Mouse (Mus musculus): ENCODE data around the gene Ntm. TPM values are rescaled to one million over a fixed set of nuclear protein-coding genes. Genes with fewer than 3 reads are reported as not detected.

Gene Ntm
- polyA plus RNA-seq, 1 experiment from 2014 or later = 61.4 TPM

GRCm38 (mm10) chr9:29594537-29595294 lies 368.2 kb downstream of the Ntm start:
- Histone ChIP-seq H3K36me3 (ENCODE audit: poor library complexity, severe bottlenecking) (no peaks in the 10 kb centered on the region), H3K4me1 (peaks cover 5% of the 10 kb centered on the region; the same call in 1 of the 2 replicates), H3K9me3 (replicated peaks) (no peaks in the 10 kb centered on the region), H3K9ac (no peak overlapping the region), H3K4me3 (no peak overlapping the region), H3K4me2 (no peak overlapping the region), H3K27me3 (0 out of 2 replicates have a peak, but pooled peaks cover 3% of the 10 kb centered on the region), H3K27ac (no peak overlapping the region)
- 76% methylated on average over 21 of the region's 21 CpGs for WGBS
- ATAC-seq = no peak

- WGBS = 42% methylated on average over 5 of the region's 5 CpGs
- Histone ChIP-seq H3K27ac (no peak overlapping the region), H3K9ac (no peak overlapping the region), H3K4me2 (no peak overlapping the region), H3K36me3 (ENCODE audit: poor library complexity, severe bottlenecking) (no peaks in the 10 kb centered on the region), H3K4me1 (0 out of 2 replicates have a peak, but pooled peaks cover 5% of the 10 kb centered on the region), H3K27me3 (0 out of 2 replicates have a peak, but pooled peaks cover 3% of the 10 kb centered on the region), H3K4me3 (no peak overlapping the region), H3K9me3 (replicated peaks) (no peaks in the 10 kb centered on the region)
- 0 out of 2 replicates have a peak, but pooled peaks have one; percentile 48 for ATAC-seq
Observed at GRCm38 (mm10) chr9:29587376-29587775, 375.6 kb downstream of the Ntm start.

- no peaks in the 10 kb centered on the region for H3K36me3 ChIP-seq (ENCODE audit: poor library complexity, severe bottlenecking)
- 86% methylated on average over 10 of the region's 10 CpGs for WGBS
Observed at GRCm38 (mm10) chr9:29586381-29586770, 376.6 kb downstream of the Ntm start.

GRCm38 (mm10) chr9:29585746-29586380 lies 377.1 kb downstream of the Ntm start:
- no peak overlapping the region for H3K4me3 ChIP-seq
- no peak for ATAC-seq
- no peaks in the 10 kb centered on the region for H3K36me3 ChIP-seq (ENCODE audit: poor library complexity, severe bottlenecking)
- no peaks in the 10 kb centered on the region for H3K9me3 ChIP-seq (replicated peaks)
- no peak overlapping the region for H3K27ac ChIP-seq
- 0 out of 2 replicates have a peak, but pooled peaks cover 2% of the 10 kb centered on the region for H3K27me3 ChIP-seq
- H3K9ac ChIP-seq = no peak overlapping the region
- WGBS = 57% methylated on average over 8 of the region's 8 CpGs
- 0 out of 2 replicates have a peak, but pooled peaks cover 6% of the 10 kb centered on the region for H3K4me1 ChIP-seq
- no peak overlapping the region for H3K4me2 ChIP-seq

More at GRCm38 (mm10) chr9:29586381-29586770, 376.6 kb downstream of the Ntm start:
- H3K9me3 ChIP-seq (replicated peaks) = no peaks in the 10 kb centered on the region
- no peak overlapping the region for H3K4me3 ChIP-seq
- H3K4me2 ChIP-seq = no peak overlapping the region
- no peak overlapping the region for H3K27ac ChIP-seq
- 0 out of 2 replicates have a peak, but pooled peaks cover 5% of the 10 kb centered on the region for H3K4me1 ChIP-seq
- 0 out of 2 replicates have a peak, but pooled peaks cover 3% of the 10 kb centered on the region for H3K27me3 ChIP-seq
- no peak overlapping the region for H3K9ac ChIP-seq
- no peak for ATAC-seq

- ATAC-seq = no peak
- H3K27ac ChIP-seq = no peak overlapping the region
- no peak overlapping the region for H3K9ac ChIP-seq
- 0 out of 2 replicates have a peak, but pooled peaks cover 3% of the 10 kb centered on the region for H3K4me1 ChIP-seq
- no peak overlapping the region for H3K4me2 ChIP-seq
- no peak overlapping the region for H3K4me3 ChIP-seq
- no peaks in the 10 kb centered on the region for H3K27me3 ChIP-seq
- H3K36me3 ChIP-seq (ENCODE audit: poor library complexity, severe bottlenecking) = no peaks in the 10 kb centered on the region
- WGBS = 80% methylated on average over 11 of the region's 11 CpGs
- H3K9me3 ChIP-seq (replicated peaks) = no peaks in the 10 kb centered on the region
Observed at GRCm38 (mm10) chr9:29578226-29578625, 384.7 kb downstream of the Ntm start.

- no peak for ATAC-seq
- 27% methylated on average over 4 of the region's 4 CpGs for WGBS
- no peaks in the 10 kb centered on the region for H3K36me3 ChIP-seq (ENCODE audit: poor library complexity, severe bottlenecking)
- H3K27me3 ChIP-seq = no peaks in the 10 kb centered on the region
- H3K4me3 ChIP-seq = no peak overlapping the region
- H3K9ac ChIP-seq = no peak overlapping the region
- H3K9me3 ChIP-seq (replicated peaks) = no peaks in the 10 kb centered on the region
- H3K27ac ChIP-seq = no peak overlapping the region
- H3K4me2 ChIP-seq = no peak overlapping the region
- 0 out of 2 replicates have a peak, but pooled peaks cover 3% of the 10 kb centered on the region for H3K4me1 ChIP-seq
Observed at GRCm38 (mm10) chr9:29576051-29576533, 386.8 kb downstream of the Ntm start.

GRCm38 (mm10) chr9:29574548-29574947 lies 388.4 kb downstream of the Ntm start:
- no peak for ATAC-seq
- Histone ChIP-seq H3K4me2 (no peak overlapping the region), H3K4me1 (no peaks in the 10 kb centered on the region), H3K27me3 (no peaks in the 10 kb centered on the region), H3K9ac (no peak overlapping the region), H3K27ac (no peak overlapping the region), H3K4me3 (no peak overlapping the region), H3K9me3 (replicated peaks) (no peaks in the 10 kb centered on the region), H3K36me3 (ENCODE audit: poor library complexity, severe bottlenecking) (no peaks in the 10 kb centered on the region)
- 82% methylated on average over 5 of the region's 5 CpGs for WGBS

GRCm38 (mm10) chr9:29568571-29568970 lies 394.4 kb downstream of the Ntm start:
- Histone ChIP-seq H3K9me3 (replicated peaks) (no peaks in the 10 kb centered on the region), H3K4me3 (no peak overlapping the region), H3K4me2 (no peak overlapping the region), H3K36me3 (ENCODE audit: poor library complexity, severe bottlenecking) (no peaks in the 10 kb centered on the region), H3K27me3 (no peaks in the 10 kb centered on the region), H3K9ac (no peak overlapping the region), H3K4me1 (no peaks in the 10 kb centered on the region), H3K27ac (no peak overlapping the region)
- 69% methylated on average over 5 of the region's 5 CpGs for WGBS
- no peak for ATAC-seq

GRCm38 (mm10) chr9:29562419-29563071 lies 400.4 kb downstream of the Ntm start:
- Histone ChIP-seq H3K27me3 (no peaks in the 10 kb centered on the region), H3K9me3 (replicated peaks) (no peaks in the 10 kb centered on the region), H3K4me1 (no peaks in the 10 kb centered on the region), H3K4me3 (no peak overlapping the region), H3K4me2 (no peak overlapping the region), H3K27ac (no peak overlapping the region), H3K9ac (no peak overlapping the region), H3K36me3 (ENCODE audit: poor library complexity, severe bottlenecking) (no peaks in the 10 kb centered on the region)
- WGBS = 92% methylated on average over 5 of the region's 5 CpGs
- ATAC-seq = no peak

- Histone ChIP-seq H3K9ac (no peak overlapping the region), H3K27ac (no peak overlapping the region), H3K4me3 (no peak overlapping the region), H3K9me3 (replicated peaks) (no peaks in the 10 kb centered on the region), H3K27me3 (no peaks in the 10 kb centered on the region), H3K4me1 (no peaks in the 10 kb centered on the region), H3K36me3 (ENCODE audit: poor library complexity, severe bottlenecking) (no peaks in the 10 kb centered on the region), H3K4me2 (no peak overlapping the region)
- ATAC-seq = no peak
- WGBS = 90% methylated on average over 4 of the region's 4 CpGs
Observed at GRCm38 (mm10) chr9:29558915-29559314, 404.0 kb downstream of the Ntm start.

- Histone ChIP-seq H3K36me3 (ENCODE audit: poor library complexity, severe bottlenecking) (no peaks in the 10 kb centered on the region), H3K9ac (no peak overlapping the region), H3K4me1 (no peaks in the 10 kb centered on the region), H3K27ac (no peak overlapping the region), H3K27me3 (0 out of 2 replicates have a peak, but pooled peaks cover 5% of the 10 kb centered on the region), H3K9me3 (replicated peaks) (no peaks in the 10 kb centered on the region), H3K4me2 (no peak overlapping the region), H3K4me3 (no peak overlapping the region)
- 83% methylated on average over 8 of the region's 8 CpGs for WGBS
- no peak for ATAC-seq
Observed at GRCm38 (mm10) chr9:29550582-29550981, 412.4 kb downstream of the Ntm start.

GRCm38 (mm10) chr9:29550107-29550506 lies 412.8 kb downstream of the Ntm start:
- Histone ChIP-seq H3K36me3 (ENCODE audit: poor library complexity, severe bottlenecking) (no peaks in the 10 kb centered on the region), H3K9ac (no peak overlapping the region), H3K4me2 (no peak overlapping the region), H3K27me3 (0 out of 2 replicates have a peak, but pooled peaks cover 5% of the 10 kb centered on the region), H3K27ac (no peak overlapping the region), H3K4me1 (no peaks in the 10 kb centered on the region), H3K9me3 (replicated peaks) (no peaks in the 10 kb centered on the region), H3K4me3 (no peak overlapping the region)
- 94% methylated on average over 8 of the region's 8 CpGs for WGBS
- no peak for ATAC-seq
